Mouse (Mus musculus): ENCODE results near the gene Zfpl1. TPM values are rescaled to one million over a fixed set of nuclear protein-coding genes. Genes with fewer than 3 reads are reported as not detected.

Zfpl1 gene
- total and polyA plus RNA-seq, 3 experiments = 13.8 to 50.7 (median 15.6) TPM

DNA sequence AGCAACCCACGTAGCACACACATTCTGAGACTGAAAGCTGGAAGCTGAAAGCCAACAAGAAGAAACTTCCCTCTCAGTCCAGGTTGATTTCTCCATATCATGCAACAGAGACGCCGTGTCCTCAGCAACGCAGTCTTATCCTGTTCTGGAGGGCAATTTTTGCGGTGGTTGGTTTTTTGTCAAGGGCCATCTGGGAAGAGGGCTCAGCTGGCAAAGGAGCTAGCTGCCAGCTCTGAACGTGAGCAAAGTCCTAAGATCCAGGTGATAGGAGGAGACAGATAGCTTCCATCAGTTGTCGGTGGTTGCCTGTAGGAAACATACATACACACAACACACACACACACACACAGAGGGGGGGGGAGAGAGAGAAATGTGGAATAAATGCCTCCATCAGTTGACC is 46.4 kb downstream of the Zfpl1 start:
- Histone ChIP-seq H3K9ac (ENCODE audit: low read depth, low read length) (no peak overlapping the region), H3K4me1 (ENCODE audit: control insufficient read depth, insufficient read depth, low read length) (no peaks in the 10 kb centered on the region), H3K79me2 (replicated peaks; ENCODE audit: control insufficient read depth, insufficient read depth, low read length) (no peaks in the 10 kb centered on the region), H3K36me3 (ENCODE audit: control insufficient read depth, insufficient read depth, low read length) (no peaks in the 10 kb centered on the region), H3K27me3 (ENCODE audit: control insufficient read depth, insufficient read depth, low read length) (no peaks in the 10 kb centered on the region), H3K4me3 (no peak overlapping the region), H3K27ac (no peak overlapping the region)
- no peak for TF ChIP-seq EP300 (IDR thresholded peaks at IDR 0.05; ENCODE audit: insufficient read depth, low read depth, low read length)
- TF ChIP-seq CTCF (IDR thresholded peaks at IDR 0.05) = no peak
- no peak for TF ChIP-seq POLR2A (IDR thresholded peaks at IDR 0.05; ENCODE audit: insufficient read depth, low read depth, low read length)
- DNase-seq = no peak
- intact Hi-C loops (cut with DNase I) = no loop called here
- 73% methylated on average over 7 of the region's 7 CpGs for WGBS

GRCm38 (mm10) chr19:6037695-6038094 is 47.1 kb downstream of the Zfpl1 start:
- DNase-seq = no peak
- no peak overlapping the region for H3K9ac ChIP-seq (ENCODE audit: low read depth, low read length)
- H3K4me1 ChIP-seq (ENCODE audit: control insufficient read depth, insufficient read depth, low read length) = no peaks in the 10 kb centered on the region
- H3K36me3 ChIP-seq (ENCODE audit: control insufficient read depth, insufficient read depth, low read length) = no peaks in the 10 kb centered on the region
- intact Hi-C loops (cut with DNase I) = no loop called here
- no peak overlapping the region for H3K27ac ChIP-seq
- H3K79me2 ChIP-seq (replicated peaks; ENCODE audit: control insufficient read depth, insufficient read depth, low read length) = no peaks in the 10 kb centered on the region
- H3K27me3 ChIP-seq (ENCODE audit: control insufficient read depth, insufficient read depth, low read length) = no peaks in the 10 kb centered on the region
- no peak for TF ChIP-seq EP300 (IDR thresholded peaks at IDR 0.05; ENCODE audit: insufficient read depth, low read depth, low read length)
- TF ChIP-seq CTCF (IDR thresholded peaks at IDR 0.05) = no peak
- no peak for TF ChIP-seq POLR2A (IDR thresholded peaks at IDR 0.05; ENCODE audit: insufficient read depth, low read depth, low read length)
- H3K4me3 ChIP-seq = no peak overlapping the region

DNA sequence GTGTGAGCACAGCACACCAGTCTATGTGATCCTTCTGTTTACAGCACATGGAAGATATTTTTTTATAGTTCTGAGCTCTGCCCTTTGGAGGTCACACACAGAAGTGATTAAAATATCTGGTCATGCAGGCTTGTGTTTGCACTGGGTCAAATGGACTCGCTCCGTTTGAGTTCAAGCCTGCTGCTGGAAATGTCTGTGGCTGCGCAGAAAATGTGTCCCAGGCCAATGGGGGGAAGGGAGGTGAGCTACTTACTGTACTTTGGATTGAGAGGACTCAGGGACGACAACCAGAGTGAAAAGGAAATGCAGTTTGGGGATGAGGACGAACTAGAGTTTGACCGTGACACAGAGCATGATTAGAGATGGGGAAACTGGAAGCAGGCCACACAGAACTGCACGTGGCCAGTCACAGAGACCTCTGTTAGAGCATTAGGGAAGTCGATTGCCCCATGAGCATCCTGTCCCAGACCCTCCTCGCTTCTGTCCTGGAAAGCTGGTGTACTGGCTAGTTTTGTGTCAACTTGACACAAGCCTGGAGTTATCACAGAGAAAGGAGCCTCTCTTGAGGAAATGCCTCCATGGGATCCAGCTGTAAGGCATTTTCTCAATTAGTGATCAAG is 48.7 kb downstream of the Zfpl1 start:
- Histone ChIP-seq H3K9ac (ENCODE audit: low read depth, low read length) (no peak overlapping the region), H3K36me3 (ENCODE audit: control insufficient read depth, insufficient read depth, low read length) (no peaks in the 10 kb centered on the region), H3K27me3 (ENCODE audit: control insufficient read depth, insufficient read depth, low read length) (no peaks in the 10 kb centered on the region), H3K4me1 (ENCODE audit: control insufficient read depth, insufficient read depth, low read length) (no peaks in the 10 kb centered on the region), H3K79me2 (replicated peaks; ENCODE audit: control insufficient read depth, insufficient read depth, low read length) (no peaks in the 10 kb centered on the region), H3K4me3 (no peak overlapping the region), H3K27ac (no peak overlapping the region)
- TF ChIP-seq POLR2A (IDR thresholded peaks at IDR 0.05; ENCODE audit: insufficient read depth, low read depth, low read length) (no peak), CTCF (IDR thresholded peaks at IDR 0.05) (no peak), EP300 (IDR thresholded peaks at IDR 0.05; ENCODE audit: insufficient read depth, low read depth, low read length) (no peak)
- WGBS = 41% methylated on average over 9 of the region's 9 CpGs
- DNase-seq = no peak
- intact Hi-C loops (cut with DNase I) = no loop called here

Small RNA genes within 50 kb of the gene (microRNA-seq; reads per million reads assigned to microRNA genes)
- gene Mir6988 = 1.9 to 2.2 reads per million in 2 experiments

Other genes starting within 250 kb of the Zfpl1 start
- 1 to 10 TPM; 7.7 to 8.4 TPM for gene Frmd8, start 209.7 kb downstream of the Zfpl1 start, total RNA-seq (2021)
- gene Frmd8, start 209.7 kb downstream of the Zfpl1 start, polyA plus RNA-seq (2012; rRNA removed) = 7.0 and 9.3 TPM in 2 replicates
- 1 to 10 TPM; 2.8 TPM for gene Slc25a45, start 207.1 kb downstream of the Zfpl1 start, total RNA-seq (2021)
- 7.9 and 8.2 TPM in 2 replicates for gene Slc25a45, start 207.1 kb downstream of the Zfpl1 start, polyA plus RNA-seq (2012; rRNA removed)
- gene Tigd3, start 190.8 kb downstream of the Zfpl1 start, total RNA-seq (2021) = under 1 TPM; 0.14 to 0.47 TPM
- 0.25 and 0.67 TPM in 2 replicates for gene Tigd3, start 190.8 kb downstream of the Zfpl1 start, polyA plus RNA-seq (2012; rRNA removed)
- gene Dpf2, start 171.9 kb downstream of the Zfpl1 start, total RNA-seq (2021) = 10 to 100 TPM; 82.3 to 83.5 TPM
- 71.8 and 104 TPM in 2 replicates for gene Dpf2, start 171.9 kb downstream of the Zfpl1 start, polyA plus RNA-seq (2012; rRNA removed)
- 1 to 10 TPM; 8.0 to 8.4 TPM for gene Cdc42ep2, start 160.1 kb downstream of the Zfpl1 start, total RNA-seq (2021)
- 11.7 and 19.0 TPM in 2 replicates for gene Cdc42ep2, start 160.1 kb downstream of the Zfpl1 start, polyA plus RNA-seq (2012; rRNA removed)
- gene Pola2, start 120.8 kb downstream of the Zfpl1 start, total RNA-seq (2021) = 10 to 100 TPM in 1 of 2 experiments, 1 to 10 TPM in 1; 8.6 to 10.9 TPM
- gene Pola2, start 120.8 kb downstream of the Zfpl1 start, polyA plus RNA-seq (2012; rRNA removed) = 27.9 and 38.7 TPM in 2 replicates
- not detected for gene Slc22a20, start 98.8 kb downstream of the Zfpl1 start, total RNA-seq (2021)
- gene Slc22a20, start 98.8 kb downstream of the Zfpl1 start, polyA plus RNA-seq (2012; rRNA removed) = not detected in 2 replicates
- 10 to 100 TPM; 26.4 to 26.8 TPM for gene Capn1, start 69.1 kb downstream of the Zfpl1 start, total RNA-seq (2021)
- gene Capn1, start 69.1 kb downstream of the Zfpl1 start, polyA plus RNA-seq (2012; rRNA removed) = 21.5 and 26.2 TPM in 2 replicates
- gene Syvn1, start 38.4 kb downstream of the Zfpl1 start, total RNA-seq (2021) = 10 to 100 TPM; 21.3 to 24.2 TPM
- 17.1 and 23.1 TPM in 2 replicates for gene Syvn1, start 38.4 kb downstream of the Zfpl1 start, polyA plus RNA-seq (2012; rRNA removed)
- gene Mrpl49, start 27.2 kb downstream of the Zfpl1 start, total RNA-seq (2021) = 10 to 100 TPM; 37.1 to 39.0 TPM
- gene Mrpl49, start 27.2 kb downstream of the Zfpl1 start, polyA plus RNA-seq (2012; rRNA removed) = 23.5 and 33.0 TPM in 2 replicates
- gene Fau, start 27.1 kb downstream of the Zfpl1 start, total RNA-seq (2021) = 100 to 1,000 TPM; 550 to 636 TPM
- 265 and 386 TPM in 2 replicates for gene Fau, start 27.1 kb downstream of the Zfpl1 start, polyA plus RNA-seq (2012; rRNA removed)
- gene Znhit2, start 23.8 kb downstream of the Zfpl1 start, total RNA-seq (2021) = 10 to 100 TPM in 1 of 2 experiments, 1 to 10 TPM in 1; 9.9 to 13.4 TPM
- gene Znhit2, start 23.8 kb downstream of the Zfpl1 start, polyA plus RNA-seq (2012; rRNA removed) = 12.3 and 14.4 TPM in 2 replicates
- gene Tm7sf2, start 16.6 kb downstream of the Zfpl1 start, total RNA-seq (2021) = 1 to 10 TPM; 2.7 to 3.7 TPM
- gene Tm7sf2, start 16.6 kb downstream of the Zfpl1 start, polyA plus RNA-seq (2012; rRNA removed) = 9.3 and 11.9 TPM in 2 replicates
- gene Vps51, start 7.7 kb downstream of the Zfpl1 start, total RNA-seq (2021) = 10 to 100 TPM; 19.1 to 22.0 TPM
- gene Vps51, start 7.7 kb downstream of the Zfpl1 start, polyA plus RNA-seq (2012; rRNA removed) = 35.1 and 39.0 TPM in 2 replicates
- gene Tmem262, start 4.9 kb downstream of the Zfpl1 start, total RNA-seq (2021) = not detected
- not detected in 2 replicates for gene Tmem262, start 4.9 kb downstream of the Zfpl1 start, polyA plus RNA-seq (2012; rRNA removed)
- not detected for gene Gm28374, start 2.7 kb downstream of the Zfpl1 start, total RNA-seq (2021)
- not detected in 2 replicates for gene Gm28374, start 2.7 kb downstream of the Zfpl1 start, polyA plus RNA-seq (2012; rRNA removed)
- not detected for gene Cdca5, start within 50 bp of the Zfpl1 start, total RNA-seq (2021)
- gene Cdca5, start within 50 bp of the Zfpl1 start, polyA plus RNA-seq (2012; rRNA removed) = 0.09 and 0.27 TPM in 2 replicates
- gene AC131692.1, start 9.5 kb upstream of the Zfpl1 start, total RNA-seq (2021) = not detected
- not detected in 2 replicates for gene AC131692.1, start 9.5 kb upstream of the Zfpl1 start, polyA plus RNA-seq (2012; rRNA removed)
- not detected for gene Naaladl1, start 20.8 kb upstream of the Zfpl1 start, total RNA-seq (2021)
- gene Naaladl1, start 20.8 kb upstream of the Zfpl1 start, polyA plus RNA-seq (2012; rRNA removed) = not detected in 2 replicates
- gene Sac3d1, start 33.7 kb upstream of the Zfpl1 start, total RNA-seq (2021) = 10 to 100 TPM in 1 of 2 experiments, 1 to 10 TPM in 1; 8.7 to 10.3 TPM
- gene Sac3d1, start 33.7 kb upstream of the Zfpl1 start, polyA plus RNA-seq (2012; rRNA removed) = 13.1 and 15.4 TPM in 2 replicates
- 10 to 100 TPM; 14.1 to 16.6 TPM for gene Snx15, start 43.3 kb upstream of the Zfpl1 start, total RNA-seq (2021)
- 22.0 and 29.5 TPM in 2 replicates for gene Snx15, start 43.3 kb upstream of the Zfpl1 start, polyA plus RNA-seq (2012; rRNA removed)
- gene Batf2, start 56.0 kb upstream of the Zfpl1 start, total RNA-seq (2021) = 1 to 10 TPM in 1 of 2 experiments, under 1 TPM in 1; 0.98 to 1.6 TPM
- 2.3 and 3.2 TPM in 2 replicates for gene Batf2, start 56.0 kb upstream of the Zfpl1 start, polyA plus RNA-seq (2012; rRNA removed)
- gene Arl2, start 56.6 kb upstream of the Zfpl1 start, total RNA-seq (2021) = 10 to 100 TPM; 62.1 to 72.9 TPM
- 153 and 155 TPM in 2 replicates for gene Arl2, start 56.6 kb upstream of the Zfpl1 start, polyA plus RNA-seq (2012; rRNA removed)
- not detected for gene Majin, start 99.4 kb upstream of the Zfpl1 start, total RNA-seq (2021)
- gene Majin, start 99.4 kb upstream of the Zfpl1 start, polyA plus RNA-seq (2012; rRNA removed) = 0.20 and 0.23 TPM in 2 replicates
- not detected for gene Gpha2, start 141.4 kb upstream of the Zfpl1 start, total RNA-seq (2021)
- 0.27 TPM in 1 of 2 replicates, not detected in the other for gene Gpha2, start 141.4 kb upstream of the Zfpl1 start, polyA plus RNA-seq (2012; rRNA removed)
- 10 to 100 TPM; 34.8 to 35.1 TPM for gene Ppp2r5b, start 150.9 kb upstream of the Zfpl1 start, total RNA-seq (2021)
- gene Ppp2r5b, start 150.9 kb upstream of the Zfpl1 start, polyA plus RNA-seq (2012; rRNA removed) = 36.8 and 40.6 TPM in 2 replicates
- 10 to 100 TPM; 20.5 to 24.5 TPM for gene Atg2a, start 156.7 kb upstream of the Zfpl1 start, total RNA-seq (2021)
- 26.3 and 26.7 TPM in 2 replicates for gene Atg2a, start 156.7 kb upstream of the Zfpl1 start, polyA plus RNA-seq (2012; rRNA removed)
- gene Ehd1, start 191.8 kb upstream of the Zfpl1 start, total RNA-seq (2021) = 100 to 1,000 TPM in 1 of 2 experiments, 10 to 100 TPM in 1; 98.0 to 120 TPM
- gene Ehd1, start 191.8 kb upstream of the Zfpl1 start, polyA plus RNA-seq (2012; rRNA removed) = 111 and 142 TPM in 2 replicates
- 10 to 100 TPM; 11.7 to 13.9 TPM for gene Cdc42bpg, start 221.5 kb upstream of the Zfpl1 start, total RNA-seq (2021)
- gene Cdc42bpg, start 221.5 kb upstream of the Zfpl1 start, polyA plus RNA-seq (2012; rRNA removed) = 7.0 and 7.7 TPM in 2 replicates

All from heart, adult 2 months (tissue).